Mouse (Mus musculus) stomach, embryonic 16.5 days (tissue): ENCODE results near the gene Avil. TPM values are rescaled to one million over a fixed set of nuclear protein-coding genes. Genes with fewer than 3 reads are reported as not detected.

Experiments used
- ATAC-seq: fragments of 200-750 bp; cut with Nextera tagmentation; 2 replicates; pipeline ENCODE4 v1.8.0; 2017; ENCODE audit warnings: moderate number of reproducible peaks, moderate TSS enrichment; ENCODE audit not compliant: insufficient read depth, low FRiP score
- H3K27ac ChIP-seq: fragments of 300-500 bp; sonication (generic); 2 replicates; pipeline ENCODE4 v1.5.1; 2014; ENCODE audit warnings: low read length
- H3K27me3 ChIP-seq: fragments of 300-500 bp; sonication (generic); 2 replicates; pipeline ENCODE4 v1.6.1; 2014; ENCODE audit warnings: low read length, control low read depth, mixed read lengths; ENCODE audit not compliant: control insufficient read depth, insufficient read depth
- H3K36me3 ChIP-seq: fragments of 300-500 bp; sonication (generic); 2 replicates; pipeline ENCODE4 v1.6.1; 2014; ENCODE audit warnings: low read length; ENCODE audit not compliant: control insufficient read depth, insufficient read depth
- H3K4me1 ChIP-seq: fragments of 300-500 bp; sonication (generic); 2 replicates; pipeline ENCODE4 v1.6.1; 2014; ENCODE audit warnings: low read length, control low read depth, mixed read lengths; ENCODE audit not compliant: control insufficient read depth, insufficient read depth
- H3K4me2 ChIP-seq: fragments of 300-500 bp; sonication (generic); 2 replicates; pipeline ENCODE4 v1.6.1; 2014; ENCODE audit warnings: low read depth, low read length, mixed read lengths
- H3K4me3 ChIP-seq: fragments of 300-500 bp; sonication (generic); replicated peaks from 2 replicates; pipeline ENCODE4 v1.5.1; 2014; ENCODE audit warnings: mild to moderate bottlenecking, low read length
- H3K9ac ChIP-seq: fragments of 300-500 bp; sonication (generic); 2 replicates; pipeline ENCODE4 v1.6.1; 2014; ENCODE audit warnings: low read length
- H3K9me3 ChIP-seq: fragments of 300-500 bp; sonication (generic); replicated peaks from 2 replicates; pipeline ENCODE4 v1.6.1; 2016; ENCODE audit warnings: low read length, control low read depth; ENCODE audit not compliant: control insufficient read depth
- WGBS: fragments of 180-500 bp; shearing (Covaris S2); extraction: QIAGEN DNeasy Blood & Tissue Kit; methylation state at CpG from one replicate; pipeline ENCODE4 v1.1.7; 2014; 5-methylcytosine and 5-hydroxymethylcytosine counted together
- microRNA counts: library from miRNA; unstranded; fragments of <30 nt; microRNA quantifications from one replicate; lab custom pipeline; 2016
- microRNA-seq: library from miRNA; unstranded; fragments of <30 nt; microRNA quantifications from one replicate; pipeline ENCODE4, GENCODE M21; 2016
- polyA plus RNA-seq: library from polyadenylated mRNA; unstranded; fragments of >200 nt; fragmentation: Nextera tagmentation; extraction: Ambion mirVana; gene quantifications from 2 replicates; pipeline ENCODE4 v1.2.1, GENCODE M21; 2015

Gene Avil
- polyA plus RNA-seq, 1 experiment from 2014 or later = 1.0 TPM

DNA sequence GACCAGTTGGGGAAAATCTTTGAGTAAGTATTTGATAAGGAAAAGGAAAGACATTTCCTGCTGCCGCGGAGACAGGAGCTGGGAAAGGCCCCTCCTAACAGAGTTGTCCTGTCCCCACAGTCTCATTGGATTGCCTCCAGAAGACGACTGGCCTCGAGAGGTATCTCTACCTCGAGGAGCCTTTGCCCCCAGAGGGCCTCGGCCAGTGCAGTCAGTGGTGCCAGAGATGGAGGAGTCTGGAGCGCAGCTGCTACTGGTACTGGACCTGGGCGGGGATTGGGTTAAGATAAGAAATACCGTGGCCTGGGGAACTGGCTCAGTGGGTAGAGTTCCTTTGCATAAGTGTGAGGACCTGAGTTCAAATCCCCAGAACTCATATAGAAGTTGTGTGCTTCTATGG is 65.5 kb downstream of the Avil start:
- Histone ChIP-seq H3K27ac (no peak overlapping the region), H3K9ac (no peak overlapping the region), H3K27me3 (no peaks in the 10 kb centered on the region), H3K9me3 (no peaks in the 10 kb centered on the region), H3K36me3 (peaks cover 27% of the 10 kb centered on the region), H3K4me1 (peaks cover 22% of the 10 kb centered on the region), H3K4me3 (no peak overlapping the region), H3K4me2 (no peak overlapping the region)
- 68% methylated on average over 9 of the region's 9 CpGs for WGBS
- no peak for ATAC-seq

DNA sequence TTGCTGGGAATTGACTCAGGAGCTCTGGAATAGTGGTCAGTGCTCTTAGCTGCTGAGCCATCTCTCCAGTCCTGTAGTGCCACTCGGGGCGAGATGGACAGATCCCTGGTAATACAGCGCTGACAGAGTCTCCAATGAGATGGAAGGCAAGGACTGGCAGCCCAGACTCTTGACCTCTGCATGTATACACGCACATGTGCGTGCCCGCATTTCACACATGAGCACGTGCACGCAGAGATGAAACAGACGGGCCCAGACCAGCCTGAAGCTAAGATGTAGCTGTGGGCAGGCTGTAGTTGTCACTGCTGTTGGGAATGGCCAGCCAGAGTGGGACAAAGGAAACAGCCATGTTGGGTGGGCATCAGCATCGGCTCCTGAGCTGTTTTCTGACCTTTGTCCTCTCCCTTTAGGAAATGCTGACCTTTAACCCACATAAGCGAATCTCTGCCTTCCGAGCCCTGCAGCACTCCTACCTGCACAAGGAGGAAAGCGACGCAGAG is 66.1 kb downstream of the Avil start:
- H3K36me3 ChIP-seq = peaks cover 27% of the 10 kb centered on the region
- no peak for ATAC-seq
- no peak overlapping the region for H3K27ac ChIP-seq

DNA sequence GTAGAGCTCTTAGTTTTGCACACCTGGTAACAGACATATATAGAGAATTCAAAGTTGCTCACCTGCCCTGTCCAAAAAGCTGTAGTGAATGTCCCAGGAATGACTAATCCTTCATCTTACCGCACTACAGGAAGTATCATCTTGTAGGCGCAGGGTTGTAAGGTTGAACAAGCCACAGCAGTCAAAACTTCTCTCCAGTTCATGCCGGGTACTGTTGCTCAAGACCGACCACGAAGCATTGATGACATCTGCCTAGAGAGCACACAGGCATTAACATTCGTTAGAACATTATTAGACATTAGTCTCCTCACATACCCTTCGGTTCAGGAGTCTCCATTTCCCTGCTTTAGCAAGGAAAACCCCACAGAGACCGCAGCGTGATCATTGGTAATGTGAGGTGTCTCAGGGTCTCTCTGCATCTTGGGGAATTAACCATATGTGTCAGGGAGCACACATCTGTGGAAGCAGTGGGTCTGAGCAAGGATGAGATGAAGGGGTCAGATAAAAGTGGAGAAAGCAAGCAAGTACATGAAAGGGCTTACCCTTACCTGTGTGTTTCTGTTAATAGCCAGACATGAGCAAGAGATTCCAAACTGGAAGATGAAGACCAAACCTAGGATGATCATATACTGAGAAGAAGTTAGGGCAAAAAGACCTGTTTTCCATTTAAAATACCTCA is 68.0 kb downstream of the Avil start:
- peak overlapping the region; percentile 62 for H3K4me2 ChIP-seq
- WGBS = 64% methylated on average over 9 of the region's 9 CpGs
- peak overlapping the region; percentile 95; the same call in 1 of the 2 replicates for H3K27ac ChIP-seq
- H3K9me3 ChIP-seq = no peaks in the 10 kb centered on the region
- no peak for ATAC-seq
- H3K4me3 ChIP-seq = peak overlapping the region; percentile 85
- H3K36me3 ChIP-seq = peaks cover 27% of the 10 kb centered on the region
- peak overlapping the region; percentile 90 for H3K9ac ChIP-seq
- H3K27me3 ChIP-seq = no peaks in the 10 kb centered on the region
- H3K4me1 ChIP-seq = peaks cover 27% of the 10 kb centered on the region

More for the DNA sequence above, 66.1 kb downstream of the Avil start:
- Histone ChIP-seq H3K27me3 (no peaks in the 10 kb centered on the region), H3K4me1 (peaks cover 27% of the 10 kb centered on the region), H3K4me2 (no peak overlapping the region), H3K9ac (no peak overlapping the region), H3K4me3 (no peak overlapping the region), H3K9me3 (no peaks in the 10 kb centered on the region)
- 85% methylated on average over 14 of the region's 14 CpGs for WGBS

DNA sequence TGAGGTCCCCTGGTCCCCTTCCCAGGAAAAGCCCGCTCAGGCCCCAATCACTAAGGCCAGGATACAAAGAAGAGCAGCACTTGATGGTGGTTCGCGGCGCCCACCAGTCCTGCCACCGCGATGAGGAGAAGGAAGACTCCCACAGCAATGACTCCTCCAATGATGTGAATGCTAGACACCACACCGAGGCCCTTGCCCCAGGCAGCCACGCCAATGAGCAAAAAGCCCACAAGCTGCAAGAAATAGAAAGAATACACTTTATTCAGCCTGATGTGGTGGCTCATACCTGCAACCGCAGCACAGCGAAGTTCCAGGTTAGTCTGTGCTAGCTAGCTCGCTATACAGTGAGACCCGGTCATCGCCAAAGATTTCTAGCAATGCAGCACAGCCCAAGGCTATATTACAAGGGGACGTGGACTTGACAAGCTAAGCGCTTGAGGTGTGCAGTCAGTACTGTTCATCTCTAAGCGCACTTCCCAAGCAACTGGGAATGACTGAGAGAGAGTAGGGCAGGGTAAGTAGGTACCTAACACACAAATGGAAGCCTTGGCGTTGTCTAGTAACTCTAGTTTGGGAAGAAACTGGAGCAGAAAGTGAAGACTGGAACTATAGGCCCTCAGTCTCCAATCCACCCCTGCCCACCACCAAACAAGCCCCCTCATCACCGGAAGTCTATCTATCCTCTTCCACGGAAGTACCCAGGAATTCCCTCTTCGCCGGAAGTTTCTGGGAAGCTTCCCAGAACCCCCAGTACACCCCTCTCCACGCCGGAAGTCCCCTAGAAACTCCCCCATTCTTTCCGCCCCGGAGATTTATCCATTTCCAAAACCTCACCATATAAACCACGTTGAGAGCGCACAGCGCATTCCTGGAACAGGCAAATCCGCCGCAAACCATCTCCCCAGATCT is 69.0 kb downstream of the Avil start:
- Histone ChIP-seq H3K27ac (peak overlapping the region; percentile 95), H3K9me3 (no peaks in the 10 kb centered on the region), H3K36me3 (peaks cover 27% of the 10 kb centered on the region), H3K4me3 (peak overlapping the region; percentile 85), H3K4me1 (peaks cover 25% of the 10 kb centered on the region), H3K4me2 (peak overlapping the region; percentile 62), H3K27me3 (no peaks in the 10 kb centered on the region), H3K9ac (peak overlapping the region; percentile 90)
- peak; percentile 49 for ATAC-seq
- 6% methylated on average over 30 of the region's 30 CpGs for WGBS

MicroRNAs within 50 kb of the gene (microRNA counts, 519-probe panel; counts per million panel counts)
- microRNA mmu-miR-26a (lab: Ali Mortazavi, UCI) (2,617 counts per million, percentile 57 among the panel's probes with 10 or more counts), microRNA mmu-miR-546 (lab: Ali Mortazavi, UCI) (not detected)

Small RNA genes lying within 50 kb of the gene (microRNA-seq; reads per million reads assigned to microRNA genes)
- gene Mir26a-2 (46.0 reads per million, percentile 47 among the genes with 10 or more reads in this experiment), gene Mir546 (not detected)

Other genes with a start within 250 kb of the Avil start
- gene Atp23, start 99.4 kb upstream of the Avil start, polyA plus RNA-seq = 11.7 and 12.0 TPM in 2 replicates
- 49.4 and 53.4 TPM in 2 replicates for gene Ctdsp2, start 22.0 kb upstream of the Avil start, polyA plus RNA-seq
- gene Tsfm, start 30.1 kb downstream of the Avil start, polyA plus RNA-seq = 80.4 and 80.6 TPM in 2 replicates
- 49.4 and 49.5 TPM in 2 replicates for gene Mettl1, start 40.7 kb downstream of the Avil start, polyA plus RNA-seq
- 1.3 and 1.5 TPM in 2 replicates for gene Eef1akmt3, start 40.8 kb downstream of the Avil start, polyA plus RNA-seq
- 0.21 and 0.37 TPM in 2 replicates for gene Cyp27b1, start 47.5 kb downstream of the Avil start, polyA plus RNA-seq
- 0.66 and 0.72 TPM in 2 replicates for gene March9, start 59.5 kb downstream of the Avil start, polyA plus RNA-seq
- gene Cdk4, start 62.8 kb downstream of the Avil start, polyA plus RNA-seq = 1,208 and 1,239 TPM in 2 replicates
- gene Tspan31, start 69.6 kb downstream of the Avil start, polyA plus RNA-seq = 158 and 177 TPM in 2 replicates
- 0.09 and 0.62 TPM in 2 replicates for gene Agap2, start 74.6 kb downstream of the Avil start, polyA plus RNA-seq
- 114 and 128 TPM in 2 replicates for gene Os9, start 120.4 kb downstream of the Avil start, polyA plus RNA-seq
- 29.3 and 34.3 TPM in 2 replicates for gene B4galnt1, start 164.5 kb downstream of the Avil start, polyA plus RNA-seq
- 1.2 and 1.4 TPM in 2 replicates for gene Slc26a10, start 179.9 kb downstream of the Avil start, polyA plus RNA-seq
- 71.3 and 77.0 TPM in 2 replicates for gene Arhgef25, start 189.4 kb downstream of the Avil start, polyA plus RNA-seq
- 68.6 and 79.4 TPM in 2 replicates for gene Dtx3, start 195.0 kb downstream of the Avil start, polyA plus RNA-seq
- 33.5 and 34.4 TPM in 2 replicates for gene Pip4k2c, start 210.9 kb downstream of the Avil start, polyA plus RNA-seq